Mouse (Mus musculus) kidney, adult 8-10 months (tissue): ENCODE data around the gene Pcbd1.
"Not testable (repeated sequence)": the region's sequence is repeated elsewhere in the genome, so short reads cannot be mapped to it uniquely, and the experiment has no call there.

ENCODE experiments used
- DNase-seq, 2 experiments: peaks; one replicate each; pipeline ENCODE4 v3.0.0; 2022

Pcbd1 gene

GRCm38 (mm10) chr10:61103564-61104114 is 14.5 kb downstream of the Pcbd1 start:
- no peak for DNase-seq

DNA sequence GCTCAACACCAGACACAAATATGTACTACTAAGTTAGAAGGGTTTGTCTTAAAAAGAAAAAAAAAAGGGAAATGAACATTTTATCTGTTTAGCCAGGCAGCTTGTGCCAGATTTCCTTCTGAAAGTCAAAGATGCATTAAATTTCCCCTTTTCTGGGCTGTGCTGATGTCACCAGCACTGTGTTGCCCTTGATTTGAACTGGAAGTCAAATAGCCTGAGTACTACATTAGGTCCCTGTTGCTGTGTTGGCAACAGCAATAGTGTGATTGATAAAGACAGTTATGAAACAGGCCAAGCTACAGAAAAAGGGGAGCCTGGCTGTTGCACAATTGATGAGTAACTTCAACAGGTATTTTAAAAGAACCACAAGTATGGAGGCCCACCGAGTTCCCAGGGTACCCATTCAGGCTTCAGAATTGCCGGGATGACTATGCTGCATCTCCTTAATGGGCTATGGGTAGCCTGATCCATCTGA is 25.2 kb downstream of the Pcbd1 start:
- no peak for DNase-seq

DNA sequence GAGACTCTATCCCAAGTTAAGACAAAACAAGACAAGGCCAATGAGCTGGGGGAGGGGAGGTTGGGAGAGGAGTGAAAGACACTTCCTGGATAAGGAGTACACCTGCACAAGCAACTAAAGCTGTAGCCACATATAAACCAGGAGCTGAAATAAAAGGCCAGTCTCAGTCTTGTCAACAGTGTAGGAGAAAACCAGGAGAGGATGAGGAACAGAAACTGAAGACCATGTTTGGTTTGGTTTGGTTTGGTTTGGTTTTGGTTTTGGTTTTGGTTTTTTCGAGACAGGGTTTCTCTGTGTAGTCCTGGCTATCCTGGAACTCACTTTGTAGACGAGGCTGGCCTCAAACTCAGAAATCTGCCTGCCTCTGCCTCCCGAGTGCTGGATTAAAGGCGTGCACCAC is 32.6 kb downstream of the Pcbd1 start:
- not testable (repeated sequence) for DNase-seq

DNA sequence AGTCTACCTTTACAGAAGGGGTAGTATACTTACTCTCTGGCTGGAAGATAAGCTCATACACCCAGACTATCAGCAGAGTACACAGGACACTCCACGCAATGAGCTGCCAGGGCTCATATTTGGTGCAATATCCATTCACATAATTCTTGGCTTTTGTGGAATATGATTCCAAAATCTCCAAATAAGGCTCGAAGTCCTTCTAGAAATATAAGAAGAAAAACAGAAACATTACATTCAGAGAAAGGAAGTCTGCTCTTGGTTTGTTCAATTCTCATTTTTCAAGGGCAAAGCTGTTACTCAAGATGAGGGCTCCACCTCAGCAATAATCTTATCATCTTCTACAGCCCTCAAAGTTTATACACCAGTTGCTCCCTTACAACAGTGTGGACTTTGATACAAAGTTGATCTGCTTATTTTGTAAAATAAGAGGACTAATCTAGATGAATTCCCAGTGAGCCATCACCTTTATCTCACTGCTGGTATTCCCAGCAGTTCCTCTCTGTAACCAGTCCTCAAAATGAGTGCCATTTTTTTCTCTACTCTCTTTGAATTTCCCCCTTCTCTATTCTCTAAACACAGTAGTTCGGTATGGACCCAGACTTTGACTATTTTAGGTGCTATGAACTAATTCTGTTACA is 34.3 kb downstream of the Pcbd1 start:
- no peak for DNase-seq

DNA sequence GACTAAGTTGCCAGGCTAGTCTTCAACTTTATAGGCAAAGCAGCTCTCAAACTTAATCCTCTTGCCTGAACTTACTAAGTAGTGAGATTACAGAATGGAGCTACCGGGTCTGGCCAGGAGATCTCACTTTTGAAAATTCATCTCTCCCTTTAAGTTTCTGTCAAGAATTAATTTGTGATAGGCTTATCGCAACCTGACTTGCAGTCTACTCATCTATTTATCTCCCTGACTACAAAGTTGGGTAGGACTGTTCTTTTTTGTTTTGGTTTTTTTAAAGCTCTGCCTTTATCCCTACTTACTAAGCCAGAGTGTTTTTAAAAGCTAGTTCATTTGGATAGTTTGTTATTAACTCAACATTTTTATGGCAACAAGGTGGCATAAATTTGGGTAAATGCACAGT is 35.3 kb downstream of the Pcbd1 start:
- no peak for DNase-seq

DNA sequence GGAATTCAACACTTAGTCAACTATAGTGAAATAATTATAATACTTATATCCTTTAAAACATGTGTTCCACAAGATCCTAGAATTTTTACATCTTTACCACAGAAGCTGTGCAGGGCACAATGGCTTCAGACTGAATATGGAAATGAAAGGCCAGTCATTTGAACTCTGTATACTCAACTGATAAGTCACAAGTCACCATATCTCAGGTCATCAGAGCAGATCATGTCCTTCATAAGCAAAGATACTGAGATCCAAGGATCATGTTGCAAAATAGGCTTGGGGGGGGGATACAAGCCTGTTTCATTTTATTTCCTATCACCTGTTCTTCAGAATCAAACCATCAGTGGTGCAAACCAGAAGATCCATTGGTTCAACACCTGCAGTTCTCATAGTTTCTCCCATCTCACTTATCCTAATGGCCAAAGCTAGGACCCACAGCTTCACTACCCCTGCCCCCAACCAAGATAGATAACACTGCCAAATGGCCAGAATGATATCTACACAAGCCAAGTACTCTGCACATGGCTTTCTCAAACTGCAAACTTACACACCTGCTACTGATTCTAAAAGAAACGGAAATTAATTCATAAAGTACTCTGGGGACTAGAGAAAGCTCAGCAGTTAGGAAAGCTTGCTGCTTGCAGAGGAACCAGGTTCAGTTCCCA is 39.7 kb downstream of the Pcbd1 start:
- no peak for DNase-seq

DNA sequence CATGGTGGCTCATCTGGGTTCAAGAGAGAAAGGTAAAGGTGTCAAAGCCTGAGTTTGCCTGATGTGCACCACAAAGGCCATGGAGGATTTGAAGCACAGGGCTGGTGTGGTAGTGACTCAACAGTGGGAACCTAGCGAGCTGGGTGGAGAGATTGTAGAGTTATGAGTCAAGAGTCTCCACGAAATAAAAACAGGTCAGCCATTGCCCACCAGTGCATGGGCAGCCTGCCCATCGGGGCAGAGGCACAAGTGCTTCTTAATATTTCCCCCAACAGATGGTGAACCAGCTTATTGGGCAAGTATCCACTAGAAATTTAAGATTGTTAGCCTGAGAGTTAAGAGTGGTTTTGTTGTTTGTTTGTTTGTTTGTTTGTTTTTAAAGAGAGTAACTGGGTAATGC is 41.8 kb downstream of the Pcbd1 start:
- no peak for DNase-seq

GRCm38 (mm10) chr10:61134041-61134440 is 44.9 kb downstream of the Pcbd1 start:
- DNase-seq = no peak

- no peak for DNase-seq
Observed at GRCm38 (mm10) chr10:61135226-61135839, 46.2 kb downstream of the Pcbd1 start.

- no peak for DNase-seq
Observed at GRCm38 (mm10) chr10:61137567-61137966, 48.4 kb downstream of the Pcbd1 start.

DNA sequence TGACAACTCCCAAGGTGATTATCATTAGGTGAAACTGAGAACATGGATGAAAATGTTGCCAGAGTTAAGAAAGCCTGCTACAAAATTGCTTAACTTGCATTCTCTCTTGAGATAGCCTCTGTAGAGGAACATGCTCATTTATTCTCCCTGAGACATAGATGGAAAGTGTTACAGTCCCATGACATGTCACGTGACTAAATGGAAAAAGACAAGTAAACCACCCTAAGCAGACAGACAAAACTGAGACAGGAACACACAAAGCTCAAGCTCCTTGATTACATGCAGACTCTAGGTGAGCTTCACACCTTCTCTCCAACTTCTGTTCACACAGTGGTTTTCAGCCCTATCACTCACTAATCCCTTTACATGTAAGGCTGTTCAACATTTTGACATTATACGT is 54.2 kb downstream of the Pcbd1 start:
- DNase-seq = no peak
